Mouse (Mus musculus): ENCODE measurements at regions not wholly inside any gene's neighbourhood (a gene's known extent, or its start where the extent isn't known, plus 50 kb on each side); places are given as distances from the start of the nearest gene placed in this dataset.

DNA sequence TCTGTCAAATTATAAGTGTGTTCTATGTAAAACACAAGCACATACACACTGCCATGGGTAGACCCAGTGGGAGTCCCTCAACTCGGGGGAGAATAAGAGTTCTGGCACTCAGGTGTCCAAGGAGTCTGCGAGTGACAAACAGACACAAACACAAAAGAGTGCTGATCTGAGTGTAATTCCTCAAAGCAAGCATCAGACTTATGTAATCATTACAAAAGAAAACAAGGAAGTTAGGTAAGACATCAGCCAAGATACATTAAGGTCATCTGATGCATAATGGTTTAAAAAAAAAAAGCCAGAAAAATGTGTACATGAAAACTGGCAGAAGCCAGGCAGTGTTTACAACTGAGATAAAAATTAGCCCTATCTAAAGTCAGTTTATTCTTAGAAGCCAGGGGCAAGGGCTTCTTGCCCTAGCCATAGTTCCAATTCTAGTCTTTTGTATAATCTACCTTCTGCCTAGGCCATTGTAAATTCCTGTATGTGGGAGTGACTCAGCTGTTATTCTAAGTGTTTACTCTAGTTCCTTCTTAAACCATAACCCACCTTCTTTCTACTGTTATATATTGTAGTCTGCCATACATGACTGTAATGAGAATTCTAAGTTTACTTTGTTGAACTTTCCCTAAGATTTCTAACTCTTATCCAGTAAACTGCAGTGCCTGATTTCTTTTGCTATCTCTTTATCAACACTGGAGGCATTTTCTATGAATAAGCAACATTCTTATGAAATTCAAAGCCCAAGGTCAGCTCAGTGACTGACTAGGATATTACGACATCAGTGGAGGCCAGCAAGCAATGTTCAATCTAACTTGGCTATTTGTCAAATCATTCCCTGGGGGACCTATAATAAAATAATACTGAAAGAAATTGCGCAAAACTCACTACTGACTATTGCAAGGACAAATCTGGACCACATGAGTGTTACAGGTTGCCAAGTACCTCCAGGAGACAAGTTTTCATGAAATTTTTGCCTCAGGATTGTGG is 178.1 kb upstream of the Brinp3 start:
- TF ChIP-seq CTCF (IDR thresholded peaks at IDR 0.05; ENCODE audit: extremely low read depth, insufficient read length, insufficient replicate concordance, low read depth, low read length) (no peak), POLR2A (IDR thresholded peaks at IDR 0.05; ENCODE audit: low read depth, low read length) (no peak)
- Histone ChIP-seq H3K36me3 (ENCODE audit: control insufficient read depth, insufficient read depth, low read length) (no peaks in the 10 kb centered on the region), H3K4me1 (ENCODE audit: control insufficient read depth, insufficient read depth, insufficient read length, low read length) (0 out of 2 replicates have a peak, but pooled peaks cover under 1% of the 10 kb centered on the region), H3K27ac (ENCODE audit: insufficient read depth, low read depth, low read length) (no peak overlapping the region), H3K4me3 (ENCODE audit: low read depth, low read length) (no peak overlapping the region), H3K27me3 (ENCODE audit: control insufficient read depth, insufficient read depth, low read length) (no peaks in the 10 kb centered on the region)
- WGBS: 46% methylated on average over 4 of the region's 4 CpGs

DNA sequence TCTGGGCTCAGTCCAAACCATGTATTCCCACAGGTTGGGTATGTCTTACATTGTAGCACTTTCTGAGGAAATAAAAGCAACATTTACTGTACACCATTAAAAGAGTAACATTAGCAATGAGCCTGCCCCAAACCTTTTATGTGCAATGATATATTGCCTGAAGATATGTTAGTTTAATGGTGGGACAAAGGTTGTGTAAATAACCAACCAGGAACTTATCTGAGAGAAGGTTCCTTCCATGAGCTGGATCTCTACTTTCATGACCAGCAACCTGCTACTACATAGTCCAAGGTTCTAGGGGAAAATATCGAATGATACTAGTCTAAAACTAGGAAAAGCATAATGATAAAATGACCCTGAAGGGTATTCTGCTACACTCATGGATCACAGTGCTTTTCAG is 172.5 kb upstream of the Brinp3 start:
- H3K27me3 ChIP-seq (ENCODE audit: control insufficient read depth, insufficient read depth, low read length): no peaks in the 10 kb centered on the region
- no peaks in the 10 kb centered on the region for H3K36me3 ChIP-seq (ENCODE audit: control insufficient read depth, insufficient read depth, low read length)
- H3K4me3 ChIP-seq (ENCODE audit: low read depth, low read length): no peak overlapping the region
- peaks cover 7% of the 10 kb centered on the region; the same call in 1 of the 2 replicates for H3K4me1 ChIP-seq (ENCODE audit: control insufficient read depth, insufficient read depth, insufficient read length, low read length)
- TF ChIP-seq CTCF (IDR thresholded peaks at IDR 0.05; ENCODE audit: extremely low read depth, insufficient read length, insufficient replicate concordance, low read depth, low read length) (no peak), POLR2A (IDR thresholded peaks at IDR 0.05; ENCODE audit: low read depth, low read length) (no peak)
- WGBS: 17% methylated on average over 1 of the region's 1 CpGs
- peak overlapping the region; percentile 46; the same call in 1 of the 2 replicates for H3K27ac ChIP-seq (ENCODE audit: insufficient read depth, low read depth, low read length)

DNA sequence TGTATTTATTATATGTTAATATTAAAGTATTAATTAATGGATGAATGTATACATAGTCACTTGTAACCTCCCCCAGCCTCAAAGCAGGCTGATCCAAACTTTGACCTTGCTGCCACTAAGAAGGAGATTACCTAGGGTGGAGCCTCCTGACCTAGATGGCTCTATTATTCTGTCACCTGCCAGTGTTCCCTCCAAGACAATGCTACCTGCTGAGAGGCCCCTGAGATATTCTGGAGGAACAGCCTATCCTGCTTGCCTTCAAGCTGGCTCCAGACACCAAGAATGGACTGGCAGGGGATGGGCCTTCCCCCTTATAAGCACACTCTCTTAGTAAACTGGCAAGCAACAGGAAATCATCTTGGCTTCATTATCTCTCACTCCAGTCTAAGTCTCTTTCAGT is 171.7 kb upstream of the Brinp3 start:
- Histone ChIP-seq H3K36me3 (ENCODE audit: control insufficient read depth, insufficient read depth, low read length) (no peaks in the 10 kb centered on the region), H3K27me3 (ENCODE audit: control insufficient read depth, insufficient read depth, low read length) (no peaks in the 10 kb centered on the region), H3K4me3 (ENCODE audit: low read depth, low read length) (no peak overlapping the region), H3K27ac (ENCODE audit: insufficient read depth, low read depth, low read length) (no peak overlapping the region), H3K4me1 (ENCODE audit: control insufficient read depth, insufficient read depth, insufficient read length, low read length) (peaks cover 7% of the 10 kb centered on the region; the same call in 1 of the 2 replicates)
- TF ChIP-seq POLR2A (IDR thresholded peaks at IDR 0.05; ENCODE audit: low read depth, low read length): no peak
- no peak for TF ChIP-seq CTCF (IDR thresholded peaks at IDR 0.05; ENCODE audit: extremely low read depth, insufficient read length, insufficient replicate concordance, low read depth, low read length)

DNA sequence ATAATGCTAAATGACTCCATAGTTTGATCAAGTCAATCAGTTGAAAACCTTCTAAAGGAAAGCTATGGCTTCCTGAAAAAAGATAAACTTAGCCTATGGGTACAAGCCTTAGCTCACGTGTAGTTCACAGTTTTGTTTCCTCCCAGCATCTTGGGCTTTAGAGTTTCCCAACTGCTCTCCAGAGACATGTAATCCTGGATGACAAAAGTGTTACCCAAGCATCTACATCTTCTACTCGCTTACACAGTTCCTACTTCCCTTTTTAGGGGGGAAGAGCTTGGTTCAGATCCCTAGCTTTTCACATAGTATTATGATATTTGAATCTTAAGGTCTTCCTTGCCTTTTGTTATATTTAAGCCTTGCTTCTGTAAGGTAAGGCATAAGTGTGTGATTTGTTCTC is 157.5 kb upstream of the Brinp3 start:
- TF ChIP-seq CTCF (IDR thresholded peaks at IDR 0.05; ENCODE audit: extremely low read depth, insufficient read length, insufficient replicate concordance, low read depth, low read length) (no peak), POLR2A (IDR thresholded peaks at IDR 0.05; ENCODE audit: low read depth, low read length) (no peak)
- 72% methylated on average over 2 of the region's 2 CpGs for WGBS
- no peaks in the 10 kb centered on the region for H3K4me1 ChIP-seq (ENCODE audit: control insufficient read depth, insufficient read depth, insufficient read length, low read length)
- no peak overlapping the region for H3K4me3 ChIP-seq (ENCODE audit: low read depth, low read length)
- H3K36me3 ChIP-seq (ENCODE audit: control insufficient read depth, insufficient read depth, low read length): no peaks in the 10 kb centered on the region
- no peak overlapping the region for H3K27ac ChIP-seq (ENCODE audit: insufficient read depth, low read depth, low read length)
- H3K27me3 ChIP-seq (ENCODE audit: control insufficient read depth, insufficient read depth, low read length): no peaks in the 10 kb centered on the region

DNA sequence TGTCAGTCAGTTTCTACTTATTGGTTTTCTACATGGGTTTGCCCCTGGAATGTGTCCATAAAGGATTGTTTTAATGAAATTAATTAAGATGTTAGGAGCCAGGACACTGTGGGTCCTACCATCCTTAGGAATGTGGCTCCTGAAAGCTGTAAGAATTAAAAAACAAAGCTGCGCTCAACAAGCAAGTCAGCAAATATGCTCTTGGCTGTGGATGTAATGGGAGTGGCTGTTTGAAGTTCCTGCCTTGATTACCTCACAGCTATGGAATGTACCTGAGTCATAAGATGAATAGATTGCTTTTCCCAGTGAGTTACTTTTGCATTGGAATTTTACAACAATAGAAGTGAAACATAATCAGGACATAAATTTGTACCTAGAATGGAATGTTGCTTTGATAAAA is 137.6 kb upstream of the Brinp3 start:
- 30% methylated on average over 1 of the region's 1 CpGs for WGBS
- TF ChIP-seq CTCF (IDR thresholded peaks at IDR 0.05; ENCODE audit: extremely low read depth, insufficient read length, insufficient replicate concordance, low read depth, low read length): no peak
- no peak for TF ChIP-seq POLR2A (IDR thresholded peaks at IDR 0.05; ENCODE audit: low read depth, low read length)
- no peaks in the 10 kb centered on the region for H3K36me3 ChIP-seq (ENCODE audit: control insufficient read depth, insufficient read depth, low read length)
- no peak overlapping the region for H3K27ac ChIP-seq (ENCODE audit: insufficient read depth, low read depth, low read length)
- H3K4me1 ChIP-seq (ENCODE audit: control insufficient read depth, insufficient read depth, insufficient read length, low read length): no peaks in the 10 kb centered on the region
- H3K27me3 ChIP-seq (ENCODE audit: control insufficient read depth, insufficient read depth, low read length): no peaks in the 10 kb centered on the region
- H3K4me3 ChIP-seq (ENCODE audit: low read depth, low read length): no peak overlapping the region

DNA sequence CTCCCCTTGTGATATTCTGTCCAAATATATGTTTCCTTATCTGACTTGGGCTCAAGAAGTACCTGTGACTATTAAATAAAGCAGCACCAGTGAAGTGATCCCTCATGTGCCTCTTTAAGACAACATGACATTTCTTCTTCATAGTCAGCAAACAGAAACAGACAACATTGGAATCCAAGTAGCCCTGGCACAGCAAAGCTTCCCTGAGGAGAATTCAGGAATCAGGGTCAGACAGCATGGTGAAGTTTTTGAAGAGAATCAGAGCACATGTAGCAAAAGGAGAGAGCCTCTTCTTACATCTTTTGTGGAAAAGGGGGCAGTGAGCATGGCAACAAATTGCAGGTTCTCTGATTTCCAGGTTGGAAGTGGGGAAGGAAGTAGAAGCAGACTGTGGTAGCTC is 136.3 kb upstream of the Brinp3 start:
- H3K4me3 ChIP-seq (ENCODE audit: low read depth, low read length): no peak overlapping the region
- no peaks in the 10 kb centered on the region for H3K27me3 ChIP-seq (ENCODE audit: control insufficient read depth, insufficient read depth, low read length)
- H3K36me3 ChIP-seq (ENCODE audit: control insufficient read depth, insufficient read depth, low read length): no peaks in the 10 kb centered on the region
- TF ChIP-seq CTCF (IDR thresholded peaks at IDR 0.05; ENCODE audit: extremely low read depth, insufficient read length, insufficient replicate concordance, low read depth, low read length) (no peak), POLR2A (IDR thresholded peaks at IDR 0.05; ENCODE audit: low read depth, low read length) (no peak)
- H3K4me1 ChIP-seq (ENCODE audit: control insufficient read depth, insufficient read depth, insufficient read length, low read length): no peaks in the 10 kb centered on the region
- H3K27ac ChIP-seq (ENCODE audit: insufficient read depth, low read depth, low read length): no peak overlapping the region

DNA sequence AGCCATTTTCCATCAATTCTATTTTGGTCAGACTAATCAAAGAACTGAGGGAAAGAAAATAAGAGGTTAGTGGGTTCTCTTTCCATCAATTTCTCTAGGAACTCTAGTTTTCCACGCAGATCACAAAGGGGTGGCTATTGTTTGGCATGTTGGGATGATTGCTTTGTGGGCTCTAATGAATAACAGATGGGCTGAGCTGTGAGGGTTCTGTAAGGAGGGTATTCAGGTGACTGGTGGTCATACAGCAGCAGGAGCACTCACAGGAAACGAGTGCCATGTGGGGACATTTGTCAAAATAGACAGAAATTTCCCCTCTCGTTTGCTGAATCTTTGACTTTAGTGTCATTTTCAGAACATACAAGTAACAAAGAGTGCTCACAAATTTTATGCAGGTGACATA is 134.9 kb upstream of the Brinp3 start:
- Histone ChIP-seq H3K4me3 (ENCODE audit: low read depth, low read length) (no peak overlapping the region), H3K4me1 (ENCODE audit: control insufficient read depth, insufficient read depth, insufficient read length, low read length) (no peaks in the 10 kb centered on the region), H3K27ac (ENCODE audit: insufficient read depth, low read depth, low read length) (no peak overlapping the region), H3K27me3 (ENCODE audit: control insufficient read depth, insufficient read depth, low read length) (no peaks in the 10 kb centered on the region), H3K36me3 (ENCODE audit: control insufficient read depth, insufficient read depth, low read length) (no peaks in the 10 kb centered on the region)
- 64% methylated on average over 3 of the region's 3 CpGs for WGBS
- TF ChIP-seq CTCF (IDR thresholded peaks at IDR 0.05; ENCODE audit: extremely low read depth, insufficient read length, insufficient replicate concordance, low read depth, low read length) (no peak), POLR2A (IDR thresholded peaks at IDR 0.05; ENCODE audit: low read depth, low read length) (no peak)

Measured in small intestine, adult 2 months (tissue).